Mouse (Mus musculus): Measurements from ENCODE around the gene Ccdc155. TPM values are rescaled to one million over a fixed set of nuclear protein-coding genes. Genes with fewer than 3 reads are reported as not detected.
"Not testable (repeated sequence)": the region's sequence is repeated elsewhere in the genome, so short reads cannot be mapped to it uniquely, and the experiment has no call there.

Gene Ccdc155
- total RNA-seq, 1 experiment from 2014 or later: 0.12 TPM

DNA sequence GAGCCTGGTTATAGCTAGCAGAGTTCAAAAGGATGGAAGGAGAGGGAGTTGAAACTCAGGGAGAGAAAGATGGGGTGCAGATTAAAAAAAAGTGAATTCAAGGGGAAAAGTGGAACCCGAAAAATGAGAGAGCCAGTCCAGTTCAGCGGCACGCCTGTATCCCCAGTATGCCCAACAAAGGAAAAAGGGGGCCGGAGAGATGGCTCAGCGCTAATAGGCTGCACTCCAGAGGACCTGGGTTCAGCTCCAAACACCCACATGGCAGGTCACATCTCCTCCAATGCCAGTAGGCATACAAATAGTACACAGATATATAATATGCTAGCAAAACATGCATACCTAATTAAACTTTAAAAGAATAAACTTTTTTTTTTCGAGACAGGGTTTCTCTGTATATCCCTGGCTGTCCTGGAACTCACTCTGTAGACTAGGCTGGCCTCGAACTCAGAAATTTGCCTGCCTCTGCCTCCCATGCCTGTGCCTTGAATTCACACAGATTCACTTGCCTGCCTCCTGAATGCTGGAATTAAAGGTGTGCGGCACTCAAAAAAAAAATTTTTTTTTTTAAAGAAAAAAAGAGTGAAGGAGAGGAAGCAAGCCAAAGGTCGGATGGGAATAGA is 41.6 kb downstream of the Ccdc155 start:
- DNase-seq: no peak

DNA sequence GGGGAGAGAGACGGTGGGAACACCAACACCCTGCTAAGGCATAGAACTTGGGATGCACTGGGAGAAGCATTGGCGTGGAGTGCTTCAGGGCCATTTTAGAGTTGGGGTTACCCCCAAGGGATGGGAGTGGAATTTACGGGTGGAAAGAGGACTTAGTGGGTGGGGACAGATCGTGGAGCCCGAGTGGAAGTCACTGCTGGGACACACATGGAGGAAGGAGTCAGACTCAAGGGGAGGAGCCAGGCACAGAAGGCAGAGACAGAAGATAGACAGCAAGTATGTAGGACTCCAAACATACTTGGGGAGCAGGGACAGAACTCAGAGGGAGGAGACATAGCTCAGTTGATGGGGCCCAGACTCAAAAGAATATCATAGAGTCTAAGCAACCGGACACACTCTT is 42.1 kb downstream of the Ccdc155 start:
- no peak for DNase-seq

DNA sequence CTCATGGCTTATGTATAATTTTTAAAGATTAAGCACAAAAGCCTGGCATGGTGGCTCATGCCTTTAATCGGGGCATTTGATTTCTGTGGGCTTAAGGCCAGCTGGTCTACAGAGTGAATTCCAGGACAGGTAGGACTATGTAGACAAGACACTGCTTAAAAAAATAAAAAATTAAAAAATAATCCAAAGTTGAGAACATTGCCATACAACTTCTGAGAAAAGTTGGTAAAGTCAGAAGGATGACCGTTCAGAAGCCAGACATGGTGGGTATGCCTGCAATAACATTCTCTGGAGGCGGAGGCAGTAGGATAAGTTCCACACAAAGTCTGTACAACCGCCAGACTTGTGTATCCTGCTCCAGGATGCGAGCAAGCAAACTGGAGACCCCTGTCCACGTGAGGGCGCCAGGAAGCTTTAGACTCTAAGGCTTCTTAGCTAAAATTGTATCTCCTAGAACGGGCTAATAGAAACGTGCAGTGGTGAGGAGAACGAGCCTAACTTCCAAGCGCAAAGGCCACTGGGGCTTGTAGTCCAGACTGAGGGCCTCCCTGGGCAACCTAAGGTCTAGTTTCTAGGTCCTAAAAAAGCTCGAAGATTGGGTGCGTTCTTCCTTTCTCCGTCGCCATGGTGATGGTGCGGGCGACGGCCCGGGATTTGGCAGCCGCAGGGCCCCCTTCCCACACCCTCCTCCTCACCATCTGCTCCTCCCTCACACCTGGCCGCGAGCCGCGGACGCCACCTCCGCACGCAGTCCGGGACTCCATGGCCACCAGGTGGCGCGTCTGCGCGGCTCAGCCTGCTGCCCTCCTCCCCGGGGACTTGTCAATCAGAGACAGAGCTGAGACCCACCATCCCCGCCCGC is 42.8 kb downstream of the Ccdc155 start:
- DNase-seq: peak; percentile 90

DNA sequence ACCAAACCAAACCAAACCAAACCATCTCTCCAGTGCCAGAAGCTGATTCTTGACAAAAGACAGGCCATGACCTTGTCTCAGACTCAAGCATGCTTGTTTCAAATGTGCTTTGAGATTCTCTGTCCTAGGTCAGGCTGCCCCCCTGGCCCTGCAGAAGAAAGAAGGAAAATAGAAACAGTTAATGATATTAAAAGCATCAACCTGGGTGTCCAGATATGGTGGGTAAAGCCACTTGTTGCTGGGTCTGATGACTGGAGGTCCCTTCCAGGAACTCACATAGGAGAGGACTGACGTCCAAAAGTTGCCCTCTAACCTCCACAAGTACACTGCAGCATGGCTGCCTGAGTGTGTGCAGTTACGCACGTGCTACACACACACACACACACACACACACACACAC is 43.8 kb downstream of the Ccdc155 start:
- DNase-seq: no peak

DNA sequence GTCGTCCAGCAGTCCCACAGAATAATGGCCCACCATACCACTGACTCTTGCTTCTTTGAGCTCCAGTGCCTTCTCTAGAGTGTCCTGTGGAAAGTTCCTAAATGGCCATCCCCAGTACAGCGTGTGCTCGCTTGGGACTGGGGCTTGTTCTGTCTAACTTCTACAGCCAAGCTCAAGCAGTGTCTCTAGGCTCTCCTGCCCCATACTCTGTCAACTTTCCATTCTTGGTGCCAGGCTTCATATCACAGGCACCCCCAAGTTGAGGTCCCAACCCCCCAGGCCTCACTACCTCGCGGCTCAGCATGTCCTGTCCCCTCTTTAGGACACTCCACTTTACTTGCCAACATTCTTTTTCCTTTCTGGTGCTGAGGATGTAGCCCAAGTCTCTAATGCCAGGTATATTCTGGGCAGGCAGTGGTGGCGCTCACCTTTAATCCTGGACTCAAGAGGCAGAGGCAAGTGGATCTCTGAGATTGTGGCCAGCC is 44.3 kb downstream of the Ccdc155 start:
- DNase-seq: no peak

DNA sequence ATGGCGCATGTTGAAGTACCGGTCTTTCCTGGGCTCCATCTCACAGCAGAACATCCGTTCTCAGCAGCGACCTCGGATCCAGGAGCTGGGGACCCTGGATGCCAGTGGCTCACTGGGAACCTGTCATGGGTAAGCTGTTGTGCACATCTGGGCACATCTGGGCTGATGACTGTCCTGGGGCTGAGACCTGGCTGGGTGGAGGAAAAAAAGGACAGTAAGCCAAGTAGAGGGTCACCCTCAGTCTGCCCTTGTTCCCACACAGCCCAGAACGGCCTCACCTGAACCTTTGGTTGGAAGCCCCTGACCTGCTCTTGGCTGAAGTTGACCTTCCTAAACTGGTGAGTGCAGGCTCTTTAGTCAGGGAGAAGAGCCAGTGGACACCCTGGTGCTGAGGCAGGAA is 45.7 kb downstream of the Ccdc155 start:
- DNase-seq: no peak

DNA sequence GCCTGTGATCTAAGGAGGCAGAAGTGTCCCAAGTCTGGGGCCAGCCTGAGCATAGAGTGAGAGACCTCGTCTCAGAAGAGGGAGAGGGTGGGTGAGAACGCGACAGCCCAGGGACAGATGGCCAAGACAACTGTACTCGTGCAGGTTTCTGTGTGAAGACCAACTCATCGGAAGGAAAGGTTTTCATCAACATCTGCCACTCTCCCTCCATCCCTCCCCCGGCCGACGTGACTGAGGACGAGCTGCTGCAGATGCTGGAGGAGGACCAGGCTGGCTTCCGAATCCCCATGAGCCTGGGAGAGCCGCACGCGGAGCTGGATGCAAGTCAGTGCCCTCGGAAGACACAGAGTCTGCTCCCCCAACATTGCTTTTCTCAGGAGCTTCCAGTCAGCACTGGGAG is 47.2 kb downstream of the Ccdc155 start:
- DNase-seq: no peak

DNA sequence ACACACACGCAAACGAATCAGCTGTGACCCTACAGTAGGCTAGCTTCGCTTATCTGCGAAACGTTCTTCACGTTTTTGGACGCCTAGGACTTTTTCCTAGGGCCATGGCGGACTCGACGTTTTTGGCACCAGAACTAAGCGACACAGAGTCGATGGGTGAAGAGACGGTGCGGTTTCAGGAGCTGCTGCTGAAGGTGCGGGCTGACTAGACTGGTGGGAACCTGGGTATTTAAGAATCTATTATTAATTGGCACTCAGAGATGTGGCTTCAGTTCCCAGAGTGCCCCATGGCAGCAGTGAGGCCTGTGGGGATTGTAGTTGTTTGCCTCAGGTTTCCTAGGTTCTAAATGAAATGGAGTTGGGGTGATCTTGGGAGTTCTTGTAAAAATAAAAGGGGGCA is 48.5 kb downstream of the Ccdc155 start:
- DNase-seq: no peak

DNA sequence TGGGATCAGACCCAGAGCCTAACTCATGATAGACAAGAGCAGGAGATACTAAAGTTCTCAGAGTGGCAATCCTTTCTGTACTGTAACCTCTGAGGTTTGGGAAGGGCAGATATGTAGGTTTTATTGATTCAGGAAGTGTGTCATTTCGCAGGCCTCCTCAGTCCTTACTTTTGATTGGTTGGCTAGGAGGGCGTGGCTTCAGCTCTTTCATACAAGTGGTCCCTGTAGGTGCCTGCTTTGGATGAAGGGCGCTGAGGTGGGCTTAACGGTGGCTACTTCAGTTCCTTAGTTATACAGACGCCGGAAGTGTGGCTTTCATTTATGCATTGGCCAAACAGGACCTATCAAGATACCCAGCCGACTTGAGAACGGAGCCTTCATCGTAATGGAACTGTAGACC is 49.1 kb downstream of the Ccdc155 start:
- no peak for DNase-seq

DNA sequence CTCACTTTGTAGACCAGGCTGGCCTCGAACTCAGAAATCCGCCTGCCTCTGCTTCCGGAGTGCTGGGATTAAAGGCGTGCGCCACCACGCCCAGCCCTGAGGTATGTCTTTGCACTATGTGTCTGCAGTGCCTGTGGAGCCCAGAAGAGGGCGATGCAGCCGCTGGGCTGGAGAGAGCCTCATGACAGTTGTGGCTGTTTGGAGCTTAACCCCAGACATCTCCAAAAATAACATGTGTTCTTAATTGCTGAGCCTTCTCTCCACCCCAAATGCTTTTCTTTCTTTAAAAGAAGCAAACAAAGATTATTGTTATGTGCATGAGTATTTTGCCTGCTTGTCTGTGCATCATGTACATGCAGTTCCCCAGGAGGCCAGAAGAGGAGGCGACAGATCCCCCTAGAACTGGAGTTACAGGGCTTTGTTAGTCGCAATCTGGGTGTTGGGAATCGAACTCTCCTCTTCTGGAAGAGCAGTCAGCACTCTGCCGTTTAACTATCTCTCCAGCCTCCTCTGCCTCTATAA is 49.6 kb downstream of the Ccdc155 start:
- peak; percentile 44 for DNase-seq

DNA sequence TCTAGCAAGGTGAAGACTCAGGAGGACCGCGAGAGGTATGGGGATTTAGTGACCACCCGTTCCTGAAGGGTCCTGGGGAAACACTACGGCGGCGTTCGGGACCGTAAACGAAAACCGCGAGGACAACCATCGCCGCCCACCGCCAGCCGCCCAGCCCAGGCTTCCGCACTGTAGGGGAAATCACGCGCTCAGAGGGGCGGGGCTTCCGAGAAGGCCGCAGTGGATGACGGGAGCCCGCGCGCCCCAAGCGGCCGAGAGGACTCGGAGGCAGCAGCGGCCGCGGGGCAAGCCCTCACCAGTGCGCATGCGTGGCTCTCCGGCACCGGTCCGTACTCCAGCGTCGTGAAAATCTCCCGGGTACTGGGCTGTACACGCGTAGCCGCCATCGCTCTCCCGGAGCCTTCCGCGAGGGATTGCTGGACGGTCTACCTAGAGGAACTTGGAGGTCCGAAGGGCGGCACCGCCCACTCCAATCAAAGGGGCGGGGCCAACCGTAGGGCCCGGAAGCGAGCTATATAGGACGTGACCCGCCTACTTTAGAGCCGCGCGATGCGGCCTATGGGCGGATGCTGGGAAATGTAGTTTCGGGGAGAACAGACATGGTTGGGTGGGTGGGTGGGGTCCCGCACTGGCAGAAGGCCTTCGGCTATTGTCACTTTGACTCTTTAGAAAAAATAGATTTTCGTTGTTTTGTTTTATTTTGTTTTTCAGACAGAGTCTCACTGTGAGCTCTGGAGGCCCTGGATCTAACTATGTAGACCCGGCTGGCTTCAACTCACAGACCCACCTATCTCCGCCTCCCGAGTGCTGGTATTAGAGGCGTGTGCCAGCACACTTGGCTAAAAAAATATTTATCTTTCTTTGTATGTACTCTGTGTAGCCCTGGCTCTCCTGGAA is 50.3 kb downstream of the Ccdc155 start, which contains the start of the genes Pih1d1 and Aldh16a1:
Gene Pih1d1 (plus strand): TSS at position 208 of the 897 bp plus-strand sequence.
Gene Aldh16a1 (minus strand): TSS at position 489 of the 897 bp plus-strand sequence.
- DNase-seq: peak; percentile 96

DNA sequence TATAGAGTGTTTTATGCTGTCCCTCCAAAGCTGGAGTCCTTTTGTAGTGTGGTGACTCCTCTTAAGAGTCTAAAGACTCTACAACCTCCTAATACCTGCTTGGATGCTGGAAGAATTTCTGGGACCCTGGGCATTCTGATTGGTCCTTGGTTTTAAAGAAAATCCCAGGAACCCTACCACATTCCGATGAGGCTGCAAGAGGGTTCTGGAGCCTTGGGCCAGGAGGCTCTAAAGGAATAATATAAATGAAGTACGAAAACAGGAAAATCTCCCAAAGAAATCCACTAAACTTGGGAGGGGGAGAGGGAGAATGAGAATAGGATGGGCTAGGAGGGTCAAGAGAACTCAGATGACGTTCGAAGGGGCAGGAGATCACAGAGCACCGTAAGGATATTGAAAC is 51.1 kb downstream of the Ccdc155 start:
- no peak for DNase-seq

DNA sequence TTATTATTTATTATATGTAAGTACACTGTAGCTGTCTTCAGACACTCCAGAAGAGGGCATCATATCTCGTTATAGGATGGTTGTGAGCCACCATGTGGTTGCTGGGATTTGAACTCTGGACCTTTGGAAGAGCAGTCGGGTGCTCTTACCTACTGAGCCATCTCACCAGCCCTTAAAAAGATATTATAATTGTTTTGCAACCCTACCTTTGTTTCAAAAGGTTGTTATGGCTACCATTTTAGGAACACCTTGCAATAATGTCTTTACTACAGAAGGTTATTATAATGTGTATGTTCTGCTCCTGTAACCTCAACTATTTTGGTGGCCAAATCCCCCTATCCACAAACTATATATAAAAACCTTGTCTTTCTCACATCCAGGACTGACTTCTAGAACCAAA is 51.6 kb downstream of the Ccdc155 start:
- DNase-seq: not testable (repeated sequence)

DNA sequence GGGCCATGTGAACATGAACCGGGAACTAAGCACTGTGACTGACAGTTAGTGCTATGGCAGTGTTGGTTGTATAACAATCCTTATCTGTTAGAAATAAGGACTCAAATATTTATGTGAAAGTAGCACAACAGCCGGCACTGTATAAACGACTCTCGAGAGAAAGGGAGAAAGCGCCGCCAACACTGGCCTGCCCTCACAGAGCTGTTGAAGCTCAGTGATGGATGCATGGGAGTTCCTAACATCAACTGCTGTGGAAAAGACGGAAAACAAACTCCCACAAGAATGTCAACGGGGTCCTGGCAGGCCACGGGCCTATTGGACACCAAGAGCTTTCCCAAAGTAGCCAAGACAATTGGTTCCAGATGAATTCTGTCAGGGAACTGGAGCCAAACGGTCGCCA is 53.4 kb downstream of the Ccdc155 start:
- DNase-seq: no peak

DNA sequence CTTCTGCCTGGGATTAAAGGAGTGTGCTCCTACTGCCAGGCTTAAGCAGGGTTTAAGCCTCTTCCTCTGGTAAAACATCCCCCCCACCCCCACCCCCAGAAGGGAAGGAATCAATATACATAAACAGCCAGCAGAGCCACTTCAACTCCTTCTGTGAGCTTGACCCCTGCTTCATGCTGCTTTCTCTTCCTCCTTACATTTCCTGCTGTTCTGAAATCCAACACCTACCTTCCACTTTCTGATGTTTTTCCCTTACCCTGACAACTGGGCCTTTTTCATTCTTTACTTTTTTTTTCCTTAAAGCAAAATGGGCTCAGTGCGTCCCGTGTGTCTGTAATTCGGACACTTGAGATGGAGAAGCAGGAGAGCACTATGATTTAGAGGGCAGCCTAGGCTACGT is 54.4 kb downstream of the Ccdc155 start:
- no peak for DNase-seq

DNA sequence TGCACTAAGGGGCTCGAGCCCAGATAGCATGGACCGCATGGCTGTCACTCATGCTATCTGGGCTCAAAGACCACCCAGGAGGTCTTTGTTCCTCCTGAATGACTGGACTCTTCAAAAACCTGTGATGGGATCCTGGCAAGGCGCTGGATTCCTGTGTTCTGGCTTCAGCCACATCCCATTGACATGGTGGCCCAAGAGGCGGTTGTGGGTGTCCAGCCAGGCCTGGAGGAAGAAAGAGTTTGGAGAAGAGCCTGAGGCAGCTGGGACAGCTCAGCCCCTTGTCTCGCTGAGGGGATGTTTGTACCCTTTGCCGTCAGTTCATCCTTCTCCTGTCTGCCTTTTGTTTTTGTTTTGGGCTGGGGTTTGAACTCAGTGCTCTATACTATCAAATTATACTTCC is 55.1 kb downstream of the Ccdc155 start:
- DNase-seq: no peak

DNA sequence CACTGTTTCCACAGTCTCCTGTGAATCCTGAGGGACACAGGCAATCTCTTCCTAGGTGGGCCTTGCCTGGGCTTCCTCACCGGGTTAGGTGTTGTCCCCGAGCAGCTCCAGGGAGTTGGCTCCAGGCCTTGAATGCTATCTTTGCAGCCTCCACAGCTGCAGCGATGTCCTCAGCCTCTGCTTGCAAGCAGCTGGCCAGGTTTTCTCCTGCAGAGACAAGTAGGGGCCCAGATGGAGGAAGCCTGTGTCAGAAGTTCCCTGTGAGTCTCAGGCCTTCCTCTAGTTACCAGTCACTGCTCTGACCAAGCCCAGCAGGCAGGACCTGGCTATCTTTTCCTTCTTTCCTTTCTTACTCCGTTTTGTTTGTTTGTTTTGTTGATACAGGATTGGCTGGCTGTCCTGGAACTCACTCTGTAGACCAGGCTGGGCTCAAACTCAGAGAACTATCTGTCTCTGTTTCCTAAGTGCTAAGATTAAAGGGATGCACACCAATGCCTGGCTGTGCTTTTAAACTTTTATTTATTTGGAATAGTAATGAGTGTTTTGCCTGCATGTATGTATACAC is 56.1 kb downstream of the Ccdc155 start:
- no peak for DNase-seq

DNA sequence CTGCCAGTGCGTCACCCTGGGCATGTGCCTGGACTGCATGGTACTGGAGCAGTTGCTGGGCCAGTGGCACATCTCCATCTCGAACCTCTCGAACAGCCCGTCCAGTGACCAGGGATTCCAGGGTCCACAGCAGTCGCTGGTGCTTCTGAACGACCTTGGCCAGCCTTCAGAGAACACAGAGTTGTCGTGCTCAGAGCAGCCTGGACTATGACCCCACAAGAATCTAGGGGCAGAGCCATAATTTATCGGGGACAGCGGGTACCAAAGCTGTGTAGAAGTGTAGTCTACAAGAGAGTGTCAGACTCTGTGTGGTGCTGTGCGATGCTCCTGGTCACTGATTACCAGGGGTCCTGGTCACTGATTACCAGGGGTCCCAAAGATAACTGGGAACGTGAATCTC is 56.8 kb downstream of the Ccdc155 start:
- no peak for DNase-seq

DNA sequence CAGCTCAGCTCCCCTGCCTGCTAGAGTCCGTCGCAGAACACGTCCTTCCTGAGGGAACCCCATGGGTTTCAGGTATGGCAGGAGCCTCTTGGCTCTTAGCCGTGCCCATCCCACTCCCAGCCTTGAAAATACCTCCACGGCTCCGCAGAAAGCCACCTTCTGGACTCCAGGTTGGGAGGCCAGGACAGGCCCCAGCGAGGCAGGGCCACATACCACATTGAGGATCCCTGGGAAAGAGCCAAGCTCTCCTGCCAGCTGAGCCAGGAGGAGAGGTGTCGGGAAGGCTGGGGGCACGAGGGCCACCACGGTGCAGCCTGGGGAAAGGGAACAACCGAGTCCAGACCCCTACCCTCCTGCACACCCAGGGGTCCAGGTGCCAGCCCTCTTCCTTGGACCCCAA is 57.4 kb downstream of the Ccdc155 start:
- no peak for DNase-seq

DNA sequence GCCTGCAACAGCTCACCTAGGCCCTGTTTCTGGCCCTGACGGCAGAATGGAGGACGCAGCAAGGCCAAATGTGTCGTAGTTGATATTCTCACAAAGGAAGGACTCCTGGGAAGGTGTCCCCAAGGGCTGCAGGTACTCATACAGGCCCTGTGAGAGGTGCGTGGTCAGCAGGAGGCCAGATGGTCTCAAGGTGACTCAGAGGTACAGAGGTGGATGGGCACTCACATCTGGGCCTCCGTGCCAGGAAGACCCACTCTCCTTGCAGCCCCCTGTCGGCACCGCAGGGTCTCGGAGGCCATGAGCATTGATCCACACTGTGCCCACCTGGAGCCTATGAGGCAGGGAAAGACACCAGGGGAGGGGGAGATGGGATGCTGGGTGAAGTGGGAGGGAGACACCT is 59.2 kb downstream of the Ccdc155 start:
- no peak for DNase-seq

DNA sequence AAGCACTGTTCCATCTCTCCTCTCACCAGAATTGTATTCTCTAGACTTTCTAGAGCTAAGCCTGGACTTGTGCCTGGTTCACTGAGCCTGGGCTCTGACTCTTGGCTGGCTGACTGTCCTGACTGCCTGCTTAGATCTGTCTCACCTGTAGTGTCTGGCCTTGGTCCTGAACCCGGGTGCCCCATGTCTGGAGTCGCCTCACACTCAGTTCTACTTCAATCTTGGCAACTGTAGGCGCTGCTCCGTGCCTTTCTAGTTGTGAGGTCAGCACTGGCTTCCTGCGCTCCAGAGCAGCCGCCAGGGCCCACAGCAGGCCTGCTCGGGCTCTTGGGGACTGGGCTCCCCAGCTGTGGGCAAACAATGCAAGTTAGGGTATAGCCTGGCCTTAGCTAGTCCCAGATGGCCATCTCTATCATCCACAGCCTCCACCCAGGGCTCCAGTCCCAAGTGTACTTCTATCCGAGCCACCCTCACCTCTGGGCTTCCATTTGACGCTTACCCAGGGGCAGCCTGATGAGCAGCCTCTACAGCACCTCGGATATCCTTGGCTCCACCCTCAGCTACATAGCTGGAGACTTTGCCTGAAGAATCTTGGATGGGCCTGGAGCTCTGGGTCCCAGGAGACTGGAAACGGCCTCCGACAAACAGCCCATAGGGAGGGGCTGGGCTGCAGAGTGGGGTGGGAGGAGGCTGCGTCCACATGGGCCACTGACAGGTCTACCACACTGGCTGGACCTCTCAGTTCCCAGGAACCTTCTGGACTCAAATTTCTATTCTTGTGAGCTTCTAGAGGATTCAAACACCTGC is 60.1 kb downstream of the Ccdc155 start:
- DNase-seq: no peak
